Mouse (Mus musculus) CD4-positive, CD25-positive, alpha-beta regulatory T cell, adult 4 months (primary cell): ENCODE measurements around the gene H2afv. TPM values are rescaled to one million over a fixed set of nuclear protein-coding genes. Genes with fewer than 3 reads are reported as not detected.
A peak's percentile ranks its signal among the peaks of the same experiment; 100 is the strongest.

Experiments
- ATAC-seq: one replicate; pipeline ENCODE4 v1.8.0; 2017
- polyA plus RNA-seq, 2 experiments: library from polyadenylated mRNA; unstranded; fragments of 100-300 nt; shearing (Covaris generic); gene quantifications; one replicate each; pipeline ENCODE4 v1.2.1; 2017

Gene H2afv
- polyA plus RNA-seq, 2 experiments from 2014 or later, result 147 to 164 TPM

DNA sequence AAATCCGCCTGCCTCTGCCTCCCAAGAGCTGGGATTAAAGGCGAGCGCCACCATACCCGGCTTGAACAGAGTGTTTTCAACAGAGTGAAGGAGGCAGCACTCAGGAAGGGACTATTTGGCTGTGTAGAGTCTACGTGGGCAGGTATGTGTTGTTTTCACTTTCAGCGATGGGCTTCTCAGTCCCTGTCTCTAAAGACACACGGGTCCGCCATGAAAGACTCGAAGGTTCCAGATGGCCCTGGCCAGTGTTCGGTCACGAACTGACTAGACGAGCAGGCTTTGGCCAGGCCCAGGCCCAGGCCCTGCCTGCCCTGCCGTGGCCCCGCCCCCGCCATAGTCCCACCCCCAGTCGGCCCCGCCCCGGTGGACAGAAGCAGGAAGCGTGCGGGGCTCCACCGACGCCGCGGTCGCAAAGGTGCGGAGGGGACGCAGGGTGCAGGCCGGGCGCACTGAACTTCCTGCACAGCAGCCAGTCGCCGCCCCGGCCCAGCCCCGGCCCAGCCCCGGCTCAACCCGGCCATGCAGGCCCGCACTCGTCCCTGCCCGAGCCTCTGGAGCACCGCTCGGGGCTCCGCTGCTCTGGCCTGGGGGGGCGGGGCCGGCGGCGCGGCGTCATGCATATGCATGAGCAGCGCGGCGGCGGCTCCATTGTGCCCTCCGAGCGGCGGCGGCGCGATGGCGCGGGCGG lies 55.4 kb downstream of the H2afv start, which contains the start of gene Zmiz2:
Zmiz2 (plus strand) TSS at position 349 of the 688 bp plus-strand sequence.
- ATAC-seq, result peak; percentile 69

DNA sequence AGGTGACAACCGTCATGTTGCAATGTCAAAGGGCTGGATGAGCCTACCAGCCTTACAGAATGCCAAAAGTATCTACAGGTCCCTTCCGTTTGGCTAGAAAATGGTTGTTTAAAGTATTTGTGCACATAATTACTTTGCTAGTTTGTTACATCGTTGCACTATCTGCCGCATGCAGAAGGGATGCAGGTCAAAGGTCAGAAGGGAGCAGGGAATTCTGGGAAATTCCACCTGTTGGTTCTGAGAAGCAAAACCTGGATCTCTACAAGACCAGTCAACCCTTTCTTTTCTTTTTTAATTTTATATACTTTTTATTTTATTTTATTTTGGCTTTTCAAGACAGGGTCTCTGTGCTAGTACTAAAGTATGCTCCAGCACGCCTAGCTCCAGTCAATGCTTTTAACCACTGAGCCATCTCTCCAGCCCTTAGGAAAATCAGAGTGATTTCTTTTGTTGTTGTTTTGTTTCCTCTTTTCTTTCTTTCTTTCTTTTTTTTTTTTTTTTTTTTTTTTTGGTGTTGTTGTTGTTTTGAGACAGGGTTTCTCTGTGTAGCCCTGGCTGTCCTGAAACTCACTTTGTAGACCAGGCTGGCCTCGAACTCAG lies 56.0 kb downstream of the H2afv start:
- no peak for ATAC-seq

DNA sequence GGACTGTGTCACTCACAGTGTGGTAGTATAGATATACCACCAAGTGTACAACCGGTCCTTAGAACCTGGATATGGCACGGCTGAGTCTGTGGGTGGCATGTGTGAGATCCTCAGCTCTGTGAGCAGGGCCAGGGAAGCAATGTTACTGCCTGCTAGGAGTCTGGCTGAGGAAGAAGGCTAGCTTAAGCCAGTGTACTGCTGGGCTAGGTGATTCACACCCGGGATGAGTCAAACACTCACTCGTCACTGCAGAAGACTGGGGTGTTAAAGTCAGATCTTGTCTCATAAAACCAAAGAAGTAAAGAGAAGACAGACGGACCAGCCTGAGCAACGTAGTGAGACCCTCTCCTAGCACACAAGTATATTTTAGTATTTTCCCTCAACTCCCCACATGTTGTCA lies 63.3 kb downstream of the H2afv start:
- ATAC-seq, result no peak

Other genes with a start within 250 kb of the H2afv start
- under 1 TPM in 1 of 2 experiments, not detected in 1; 0.56 TPM for gene A730071L15Rik, start 244.4 kb downstream of the H2afv start, polyA plus RNA-seq
- gene Nudcd3, start 244.0 kb downstream of the H2afv start, polyA plus RNA-seq, result 10 to 100 TPM; 32.3 to 52.0 TPM
- gene Npc1l1, start 214.3 kb downstream of the H2afv start, polyA plus RNA-seq, result under 1 TPM; 0.07 to 0.13 TPM
- 100 to 1,000 TPM in 1 of 2 experiments, 10 to 100 TPM in 1; 90.0 to 123 TPM for gene Ddx56, start 176.7 kb downstream of the H2afv start, polyA plus RNA-seq
- gene Tmed4, start 169.6 kb downstream of the H2afv start, polyA plus RNA-seq, result 10 to 100 TPM; 76.3 to 100.0 TPM
- gene Ogdh, start 152.8 kb downstream of the H2afv start, polyA plus RNA-seq, result 100 to 1,000 TPM; 146 to 237 TPM
- 10 to 100 TPM; 46.5 to 67.2 TPM for gene Zmiz2, start 55.4 kb downstream of the H2afv start, polyA plus RNA-seq
- 1,000 to 10,000 TPM; 2,528 to 2,595 TPM for gene Ppia, start 29.0 kb downstream of the H2afv start, polyA plus RNA-seq
- gene Purb, start 31.5 kb upstream of the H2afv start, polyA plus RNA-seq, result 10 to 100 TPM; 22.2 to 22.3 TPM
- gene Myo1g, start 76.5 kb upstream of the H2afv start, polyA plus RNA-seq, result 100 to 1,000 TPM; 132 to 240 TPM
- 100 to 1,000 TPM; 203 to 260 TPM for gene Ccm2, start 102.4 kb upstream of the H2afv start, polyA plus RNA-seq
- under 1 TPM in 1 of 2 experiments, not detected in 1; 0.22 TPM for gene Nacad, start 161.6 kb upstream of the H2afv start, polyA plus RNA-seq
- 10 to 100 TPM; 27.9 to 60.5 TPM for gene Tbrg4, start 181.6 kb upstream of the H2afv start, polyA plus RNA-seq
- gene Wap, start 194.2 kb upstream of the H2afv start, polyA plus RNA-seq, result not detected
- 1 to 10 TPM; 4.2 to 5.6 TPM for gene Ramp3, start 214.1 kb upstream of the H2afv start, polyA plus RNA-seq